ENCODE assay signal across 8 mouse cellular contexts in the genomic region with DNA sequence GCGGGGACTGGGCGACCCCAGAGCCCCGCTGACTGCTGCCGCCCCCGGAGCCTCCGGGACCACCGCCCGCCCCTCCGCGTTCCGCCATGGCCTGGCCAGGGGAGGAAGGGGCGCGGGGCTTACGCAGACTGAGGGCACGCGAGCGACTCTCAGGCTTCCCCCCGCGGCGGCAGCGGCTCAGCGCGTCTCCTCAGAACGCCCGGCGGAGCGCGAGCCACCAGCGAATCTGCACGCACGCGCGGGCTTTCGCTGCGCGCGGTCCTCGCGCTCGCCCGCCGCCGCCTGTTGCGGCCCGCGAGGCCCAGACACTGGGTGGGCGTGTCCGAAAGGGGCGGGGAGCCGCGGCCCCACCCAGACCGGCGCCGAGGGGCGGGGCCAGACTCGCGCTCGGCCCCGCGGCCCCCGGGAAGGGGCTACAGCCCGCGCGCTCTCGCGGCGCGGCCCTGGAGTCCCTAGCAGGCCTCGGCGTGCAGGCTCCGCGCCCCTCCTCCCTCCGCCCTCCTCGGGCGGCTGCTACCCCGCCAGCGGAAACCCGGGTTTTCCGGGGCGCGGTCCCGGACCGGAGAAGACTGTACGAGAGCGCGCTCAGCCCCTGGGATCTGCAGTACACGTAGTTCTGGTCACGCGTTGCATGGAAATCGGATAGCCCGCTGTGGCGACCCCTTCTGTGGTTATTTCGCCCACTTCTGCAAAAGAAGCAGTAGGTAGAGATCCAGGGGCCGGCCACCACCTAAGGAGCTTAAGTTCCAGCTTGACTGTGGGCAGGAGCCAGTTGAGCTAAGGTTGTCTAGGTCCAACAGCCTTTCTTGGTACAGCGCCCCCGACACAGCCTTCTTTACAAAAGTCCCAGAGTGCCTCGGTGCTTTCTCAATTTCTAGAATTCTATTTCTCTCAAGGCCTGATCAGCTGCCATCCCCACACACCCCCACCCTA. TPM values are rescaled to one million over a fixed set of nuclear protein-coding genes. Genes with fewer than 3 reads are reported as not detected.
DNase-seq lines count a peak whose midpoint lies in the region; ATAC-seq lines count a peak whose summit lies in the region.

A gene (minus strand): TSS at position 319 of the 933 bp plus-strand sequence.

- peak within 1 kb of the TSS; percentile 93 for H3K27ac ChIP-seq in hindbrain, embryonic 13.5 days

- ATAC-seq in hindbrain, embryonic 13.5 days (ENCODE audit: low FRiP score): peak; percentile 91

- DNase-seq in Muller cell, postnatal 12 days (ENCODE audit: inconsistent ontology term): peak; percentile 93
- DNase-seq in cerebellum, postnatal 10 days: peak; percentile 91 to 96
- DNase-seq in frontal cortex, postnatal 14 days (ENCODE audit: low spot score in 2 of 2): peak; percentile 77 to 81
- DNase-seq in layer of hippocampus, postnatal 25 days (ENCODE audit: extremely low spot score in 1 of 2, low spot score in 1 of 2): peak; percentile 70 to 83
- DNase-seq in lung, postnatal 25 days (ENCODE audit: low spot score): peak; percentile 93
- peak; percentile 94 for DNase-seq in retina, embryonic 14.5 days (ENCODE audit: low spot score)
- peak; percentile 96 for DNase-seq in thymus, postnatal 4 days

- peaks cover 36% of the 10 kb centered on the region for H3K36me3 ChIP-seq in hindbrain, embryonic 13.5 days

- H3K9ac ChIP-seq in hindbrain, embryonic 13.5 days: peak within 1 kb of the TSS; percentile 96

- WGBS in hindbrain, embryonic 13.5 days: under 1% methylated on average over 69 of the region's 97 CpGs

- peak within 1 kb of the TSS; percentile 91 for H3K4me2 ChIP-seq in hindbrain, embryonic 13.5 days

- peaks cover 37% of the 10 kb centered on the region for H3K4me1 ChIP-seq in hindbrain, embryonic 13.5 days (replicated peaks)

- H3K4me3 ChIP-seq in hindbrain, embryonic 13.5 days: peak within 1 kb of the TSS; percentile 97

- no peaks in the 10 kb centered on the region for H3K9me3 ChIP-seq in hindbrain, embryonic 13.5 days

- H3K27me3 ChIP-seq in hindbrain, embryonic 13.5 days: no peaks in the 10 kb centered on the region

RNA-seq across cellular contexts. Expression of the gene that starts here (rescaled TPM):
- polyA plus RNA-seq in hindbrain, embryonic 13.5 days (2015; fragmentation: Nextera tagmentation; extraction: Ambion mirVana): 33.9 TPM in 2 replicates
- 10 to 100 TPM; 54.2 to 57.6 TPM for total RNA-seq in layer of hippocampus, postnatal 25 days (2021)

Comparison
In these comparisons a context has a peak if more than half of its experiments do, and no peak if none do; other contexts are left out.
1. Peak in every context shown above with its lines: DNase-seq, ATAC-seq, H3K4me3 ChIP-seq and H3K27ac ChIP-seq.